Mouse (Mus musculus) 3T3-L1 (cell line): ENCODE measurements around the gene Tmem120b.
A peak's percentile ranks its signal among the peaks of the same experiment; 100 is the strongest.
"Not testable (repeated sequence)": the region's sequence is repeated elsewhere in the genome, so short reads cannot be mapped to it uniquely, and the experiment has no call there.

ENCODE experiments used
- DNase-seq: peaks from one replicate; pipeline ENCODE4 v3.0.0-alpha.2; 2015; ENCODE audit warnings: low read depth, low spot score

The Tmem120b gene

GRCm38 (mm10) chr5:123051736-123052135, 16.5 kb upstream of the Tmem120b start:
- no peak for DNase-seq

- DNase-seq, result peak; percentile 100
Observed at GRCm38 (mm10) chr5:123057366-123058250, 10.6 kb upstream of the Tmem120b start.

GRCm38 (mm10) chr5:123058251-123059102, 9.7 kb upstream of the Tmem120b start:
- DNase-seq, result no peak

- DNase-seq, result peak; percentile 74
Observed at GRCm38 (mm10) chr5:123059757-123060520, 8.3 kb upstream of the Tmem120b start.

- no peak for DNase-seq
Observed at GRCm38 (mm10) chr5:123060706-123061401, 7.4 kb upstream of the Tmem120b start.

DNA sequence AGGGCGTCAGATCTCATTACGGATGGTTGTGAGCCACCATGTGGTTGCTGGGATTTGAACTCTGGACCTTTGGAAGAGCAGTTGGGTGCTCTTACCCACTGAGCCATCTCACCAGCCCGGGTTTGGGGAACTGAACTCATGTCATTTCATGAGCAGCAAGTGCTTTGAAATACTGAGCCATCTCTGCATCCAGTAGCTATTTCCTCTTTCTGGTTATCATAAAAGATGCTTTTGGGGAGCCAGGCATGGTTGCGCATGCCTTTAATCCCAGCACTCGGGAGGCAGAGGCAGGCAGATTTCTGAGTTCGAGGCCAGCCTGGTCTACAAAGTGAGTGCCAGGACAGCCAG, 6.8 kb upstream of the Tmem120b start:
- not testable (repeated sequence) for DNase-seq

DNA sequence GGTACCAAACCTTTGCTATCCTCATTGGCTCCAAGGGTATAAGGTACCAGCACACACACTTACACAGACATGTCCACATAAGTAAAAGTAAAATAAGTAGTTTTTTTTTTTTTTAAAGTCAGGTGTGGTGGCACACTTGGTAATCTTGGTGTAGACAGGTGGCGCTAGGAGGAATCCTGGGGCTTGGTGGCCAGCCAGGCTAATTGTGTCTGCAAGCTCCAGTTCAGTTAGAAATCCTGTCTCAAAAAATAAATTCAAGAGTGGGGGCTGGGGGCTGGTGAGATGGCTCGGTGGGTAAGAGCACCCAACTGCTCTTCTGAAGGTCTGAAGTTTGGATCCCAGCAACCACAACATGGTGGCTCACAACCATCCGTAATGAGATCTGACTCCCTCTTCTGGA, 5.1 kb upstream of the Tmem120b start:
- DNase-seq, result no peak

DNA sequence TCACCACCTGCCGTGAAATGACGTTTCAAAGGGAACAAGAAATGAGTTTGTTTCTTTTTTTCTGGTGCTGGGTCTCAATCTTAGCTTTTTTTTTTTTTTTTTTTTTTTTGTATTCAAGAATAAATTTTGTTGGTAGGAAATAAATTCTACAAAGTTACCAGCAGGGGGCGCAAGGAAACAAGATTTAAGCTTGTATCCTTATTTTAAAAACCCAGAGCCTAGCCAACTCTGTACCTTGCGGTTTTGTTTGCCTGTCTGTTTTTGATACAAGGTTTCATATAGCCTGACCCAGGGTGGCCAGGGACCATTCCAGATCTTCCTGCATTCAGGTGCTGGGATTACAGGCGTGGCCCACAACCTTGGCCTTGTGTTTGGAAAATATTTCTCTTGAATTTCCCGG, 4.0 kb upstream of the Tmem120b start:
- DNase-seq, result peak; percentile 95

GRCm38 (mm10) chr5:123067395-123067995, 720 bp upstream of the Tmem120b start:
- peak; percentile 71 for DNase-seq

DNA sequence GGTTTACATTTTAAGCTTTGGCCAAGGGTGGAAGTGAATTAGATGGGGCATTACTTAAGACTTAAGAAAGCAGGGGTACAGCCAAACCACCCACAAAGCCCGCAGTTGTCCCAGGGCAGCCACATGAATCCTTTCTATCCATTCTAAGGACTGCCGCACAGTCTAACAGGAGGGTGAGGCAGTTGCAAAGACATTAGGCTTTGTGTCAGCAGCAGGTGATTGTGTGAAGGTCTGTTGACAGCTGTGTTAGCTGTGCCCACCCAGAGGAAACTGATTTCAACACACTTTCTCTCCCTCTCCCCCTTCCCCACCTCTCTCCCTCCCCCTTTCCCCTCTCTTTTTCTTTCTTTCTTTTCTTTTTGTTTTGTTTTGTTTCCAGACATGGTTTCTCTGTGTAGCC, 499 bp downstream of the Tmem120b start:
- DNase-seq, result no peak

DNA sequence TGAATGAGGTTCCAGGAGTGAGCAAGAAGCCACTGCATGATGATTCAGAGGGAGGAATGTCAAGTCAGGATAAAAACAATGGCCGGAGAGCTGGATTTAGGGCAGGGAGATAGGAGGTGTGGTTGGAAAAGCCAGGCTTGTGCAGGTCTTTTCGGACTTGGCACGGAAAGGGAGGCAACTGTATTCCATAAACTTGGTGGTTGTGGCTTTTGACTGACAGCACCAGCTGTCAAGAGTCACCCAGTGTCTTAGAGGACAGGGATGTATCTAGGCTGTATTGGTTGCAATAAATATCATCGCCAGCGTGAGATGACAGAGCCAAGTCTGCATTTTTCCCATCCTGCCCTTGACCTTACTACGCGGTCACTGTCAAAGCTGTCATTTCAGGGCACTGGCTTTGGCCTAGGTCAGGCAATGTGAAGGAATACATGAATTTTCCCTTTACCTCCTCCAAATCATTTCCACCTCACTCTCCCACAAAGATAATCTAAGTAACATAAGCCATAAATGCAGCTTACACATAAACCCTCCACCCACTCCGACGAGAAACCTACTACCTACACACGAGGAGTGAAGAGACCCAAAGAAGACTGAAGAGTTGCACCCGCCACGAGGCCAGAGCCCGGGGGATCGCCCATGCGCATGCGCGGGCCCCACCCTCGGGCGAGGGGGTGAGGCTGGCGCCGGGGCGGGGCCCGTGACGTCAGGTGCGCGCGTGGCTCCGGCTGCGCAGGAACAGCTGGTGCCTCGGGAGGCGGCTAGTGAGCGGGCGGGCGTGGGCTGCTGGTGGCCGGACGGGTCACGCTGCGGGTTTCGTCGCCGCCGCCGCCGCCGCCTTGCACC, 7.6 kb downstream of the Tmem120b start:
- DNase-seq, result peak; percentile 85

- DNase-seq, result no peak
Observed at GRCm38 (mm10) chr5:123076419-123077281, 8.4 kb downstream of the Tmem120b start.

- DNase-seq, result no peak
Observed at GRCm38 (mm10) chr5:123079568-123079967, 11.4 kb downstream of the Tmem120b start.

DNA sequence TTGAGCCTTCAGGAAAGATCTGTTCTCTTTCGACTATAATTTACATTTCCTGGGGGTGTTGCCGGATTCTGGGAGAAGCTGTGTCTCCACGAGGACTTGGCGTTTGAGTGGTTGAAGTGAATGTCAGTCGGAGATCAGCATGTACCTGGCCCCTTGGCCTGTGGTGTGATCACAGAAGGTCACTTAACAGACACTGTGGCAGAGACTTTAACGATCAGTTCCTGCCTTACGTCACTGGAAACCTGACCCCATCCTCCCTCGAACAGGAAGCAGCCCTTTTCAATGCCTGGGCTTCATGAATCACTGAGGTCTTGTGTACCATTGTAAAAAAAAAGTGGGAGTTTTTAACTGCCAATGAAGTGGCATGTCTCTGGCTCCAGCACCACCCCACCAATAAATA, 11.8 kb downstream of the Tmem120b start:
- DNase-seq, result no peak

- no peak for DNase-seq
Observed at GRCm38 (mm10) chr5:123080510-123080909, 12.3 kb downstream of the Tmem120b start.

GRCm38 (mm10) chr5:123083340-123084050, 15.3 kb downstream of the Tmem120b start:
- DNase-seq, result no peak

DNA sequence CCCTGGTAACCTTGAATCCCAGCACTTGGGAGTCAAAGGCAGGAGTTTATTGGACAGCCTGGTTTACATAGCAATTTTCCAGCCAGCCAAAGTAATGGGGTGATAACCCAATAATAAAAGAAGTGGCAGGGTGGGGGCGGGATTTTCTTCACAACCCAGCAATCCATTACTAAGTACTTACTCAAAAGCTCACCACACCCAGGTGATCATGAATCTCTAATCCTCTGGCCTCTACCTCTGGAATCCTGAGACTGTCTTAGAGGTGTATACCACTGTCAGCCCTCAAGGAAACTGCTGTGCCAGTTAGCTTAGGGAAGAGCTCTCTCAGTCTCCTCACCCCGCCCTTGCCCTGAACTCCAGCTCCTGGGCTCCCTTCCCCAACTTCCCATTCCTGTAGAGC, 18.3 kb downstream of the Tmem120b start:
- no peak for DNase-seq

DNA sequence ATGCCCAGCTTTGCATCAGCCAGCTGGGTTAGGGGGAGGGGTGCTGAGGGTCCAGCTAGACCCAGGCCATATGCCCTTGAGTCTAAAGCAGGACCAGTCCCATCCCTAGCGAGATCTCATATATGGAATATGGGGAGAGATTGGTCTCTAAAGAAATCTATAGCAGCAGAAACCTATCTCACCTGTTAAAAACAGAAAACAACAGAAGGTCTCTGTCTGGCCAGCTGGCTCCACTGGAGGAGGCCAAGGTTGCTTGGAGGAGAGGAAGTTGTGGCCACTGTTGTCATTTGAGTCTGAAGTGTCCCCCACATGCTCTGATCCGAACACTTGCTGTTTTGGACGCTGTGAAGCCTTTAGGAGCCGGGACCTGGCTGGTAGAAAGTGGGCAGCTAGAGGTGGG, 20.6 kb downstream of the Tmem120b start:
- no peak for DNase-seq
